Comparison of ENCODE assay signal across 9 mouse cellular contexts in genomic region chr9:40834569-40834968, GRCm38 (mm10). TPM values are rescaled to one million over a fixed set of nuclear protein-coding genes. Genes with fewer than 3 reads are reported as not detected.
DNase-seq lines count a peak whose midpoint lies in the region; ATAC-seq and TF ChIP-seq lines count a peak whose summit lies in the region.
"Had no signal": no experiment of that assay in that cellular context is flagged by ENCODE, and none has a peak within 500 bp of the region (broad histone marks: within the 10 kb centered on the region; RNA-seq: fewer than 3 reads in every experiment).

No protein-coding gene starts in this region.

- peak; percentile 40 for DNase-seq in kidney, adult 11 months
- peak; percentile 54 for DNase-seq in c-Kit-positive CD71-positive TER-119-positive erythroid progenitor cells, embryonic 14.5 days (ENCODE audit: low spot score)
- DNase-seq in forelimb bud, embryonic 11.5 days (ENCODE audit: low read depth, low spot score) = peak; percentile 84
- peak; percentile 60 for DNase-seq in hindlimb bud, embryonic 11.5 days (ENCODE audit: extremely low spot score, low read depth, low spot score)
- peak; percentile 83 for DNase-seq in limb, embryonic 14.5 days (ENCODE audit: low spot score)
- peak; percentile 45 for DNase-seq in telencephalon, adult 2 months (ENCODE audit: low read depth, low spot score)

- no peak overlapping the region for H3K9ac ChIP-seq in kidney, embryonic 15.5 days
- H3K9ac ChIP-seq in limb, embryonic 14.5 days (ENCODE audit: low read depth, low read length, severe bottlenecking) = no peak overlapping the region
- H3K9ac ChIP-seq in neural tube, embryonic 13.5 days = no peak overlapping the region
- H3K9ac ChIP-seq: embryonic facial prominence, embryonic 15.5 days had no signal

- TF ChIP-seq POLR2A in limb, embryonic 14.5 days (IDR thresholded peaks at IDR 0.05; ENCODE audit: borderline replicate concordance, extremely low read depth, insufficient read depth, insufficient read length) = no peak

- no peaks in the 10 kb centered on the region for H3K9me3 ChIP-seq in kidney, embryonic 15.5 days (replicated peaks)
- no peaks in the 10 kb centered on the region for H3K9me3 ChIP-seq in limb, embryonic 14.5 days (ENCODE audit: control insufficient read depth, low read length)
- H3K9me3 ChIP-seq in neural tube, embryonic 13.5 days = no peaks in the 10 kb centered on the region
- H3K9me3 ChIP-seq: embryonic facial prominence, embryonic 15.5 days had no signal

- ATAC-seq in kidney, embryonic 15.5 days (replicated peaks; ENCODE audit: low FRiP score) = no peak
- ATAC-seq in limb, embryonic 14.5 days (ENCODE audit: low FRiP score, low read depth) = no peak
- ATAC-seq in neural tube, embryonic 13.5 days (ENCODE audit: low read depth) = 0 out of 2 replicates have a peak, but pooled peaks have one; percentile 40

- WGBS in kidney, embryonic 15.5 days = 3% methylated on average over 12 of the region's 12 CpGs
- WGBS in limb, embryonic 14.5 days = 8% methylated on average over 12 of the region's 12 CpGs
- 8% methylated on average over 12 of the region's 12 CpGs for WGBS in neural tube, embryonic 13.5 days

- no peaks in the 10 kb centered on the region for H3K36me3 ChIP-seq in kidney, embryonic 15.5 days
- H3K36me3 ChIP-seq in limb, embryonic 14.5 days (ENCODE audit: control insufficient read depth, insufficient read depth, low read length) = no peaks in the 10 kb centered on the region
- H3K36me3 ChIP-seq in neural tube, embryonic 13.5 days = no peaks in the 10 kb centered on the region
- H3K36me3 ChIP-seq: embryonic facial prominence, embryonic 15.5 days had no signal

- H3K4me3 ChIP-seq in kidney, embryonic 15.5 days (replicated peaks) = no peak overlapping the region
- no peak overlapping the region for H3K4me3 ChIP-seq in limb, embryonic 14.5 days (replicated peaks; ENCODE audit: low read length)
- H3K4me3 ChIP-seq in neural tube, embryonic 13.5 days = no peak overlapping the region
- H3K4me3 ChIP-seq: embryonic facial prominence, embryonic 15.5 days had no signal

- no peak overlapping the region for H3K27ac ChIP-seq in kidney, embryonic 15.5 days
- no peak overlapping the region for H3K27ac ChIP-seq in limb, embryonic 14.5 days (replicated peaks; ENCODE audit: low read depth, low read length)
- H3K27ac ChIP-seq in neural tube, embryonic 13.5 days (replicated peaks) = no peak overlapping the region
- H3K27ac ChIP-seq: embryonic facial prominence, embryonic 15.5 days had no signal

- no peaks in the 10 kb centered on the region; the same call in 1 of the 2 replicates for H3K4me1 ChIP-seq in kidney, embryonic 15.5 days
- no peaks in the 10 kb centered on the region for H3K4me1 ChIP-seq in limb, embryonic 14.5 days (ENCODE audit: control insufficient read depth, insufficient read depth, low read length)
- H3K4me1 ChIP-seq in neural tube, embryonic 13.5 days (replicated peaks) = 0 out of 2 replicates have a peak, but pooled peaks cover 3% of the 10 kb centered on the region
- H3K4me1 ChIP-seq: embryonic facial prominence, embryonic 15.5 days had no signal

- H3K4me2 ChIP-seq in kidney, embryonic 15.5 days = no peak overlapping the region
- no peak overlapping the region for H3K4me2 ChIP-seq in limb, embryonic 14.5 days (replicated peaks; ENCODE audit: low read depth, low read length, severe bottlenecking)
- peak overlapping the region; percentile 21; the same call in 1 of the 2 replicates for H3K4me2 ChIP-seq in neural tube, embryonic 13.5 days
- H3K4me2 ChIP-seq: embryonic facial prominence, embryonic 15.5 days had no signal

- no peaks in the 10 kb centered on the region for H3K27me3 ChIP-seq in kidney, embryonic 15.5 days
- no peaks in the 10 kb centered on the region for H3K27me3 ChIP-seq in limb, embryonic 14.5 days (ENCODE audit: control insufficient read depth, insufficient read depth, low read length)
- no peaks in the 10 kb centered on the region; the same call in 1 of the 2 replicates for H3K27me3 ChIP-seq in neural tube, embryonic 13.5 days
- H3K27me3 ChIP-seq: embryonic facial prominence, embryonic 15.5 days had no signal

RNA-seq across cellular contexts. Expression of gene Hspa8, which starts 33.8 kb away (rescaled TPM):
- polyA plus RNA-seq in kidney, embryonic 15.5 days (2015; fragmentation: Nextera tagmentation; extraction: Ambion mirVana) = 2,873 and 3,000 TPM in 2 replicates
- polyA plus RNA-seq in limb, embryonic 14.5 days (2012; rRNA removed) = 2,115 and 2,701 TPM in 2 replicates
- polyA plus RNA-seq in limb, embryonic 14.5 days (2014; fragmentation: Nextera tagmentation; extraction: Ambion mirVana) = 1,955 and 2,023 TPM in 2 replicates
- 2,997 and 3,038 TPM in 2 replicates for polyA plus RNA-seq in neural tube, embryonic 13.5 days (2015; fragmentation: Nextera tagmentation; extraction: Ambion mirVana)

RNA-seq across cellular contexts. Expression of gene Bsx, which starts 39.4 kb away (rescaled TPM):
- not detected in 2 replicates for polyA plus RNA-seq in kidney, embryonic 15.5 days (2015; fragmentation: Nextera tagmentation; extraction: Ambion mirVana)
- polyA plus RNA-seq in limb, embryonic 14.5 days (2012; rRNA removed) = 0.05 and 0.06 TPM in 2 replicates
- polyA plus RNA-seq in limb, embryonic 14.5 days (2014; fragmentation: Nextera tagmentation; extraction: Ambion mirVana) = not detected in 2 replicates
- not detected in 2 replicates for polyA plus RNA-seq in neural tube, embryonic 13.5 days (2015; fragmentation: Nextera tagmentation; extraction: Ambion mirVana)
- polyA plus RNA-seq: embryonic facial prominence, embryonic 15.5 days had no signal
